Mouse (Mus musculus) small intestine, adult 2 months (tissue): ENCODE measurements around the gene Fam189a1.

Experiments used
- CTCF ChIP-seq: fragments of 200-500 bp; IDR thresholded peaks from 2 replicates; pipeline ENCODE4 v1.5.1; 2012; ENCODE audit warnings: low read depth, mild to moderate bottlenecking, control low read depth, inconsistent platforms, low read length, moderate library complexity, mixed read lengths; ENCODE audit not compliant: insufficient replicate concordance, insufficient read length; ENCODE audit errors: extremely low read depth
- POLR2A ChIP-seq: fragments of 200-500 bp; IDR thresholded peaks from 2 replicates; pipeline ENCODE4 v1.6.1; 2012; ENCODE audit warnings: low read depth, mild to moderate bottlenecking, control low read depth, inconsistent platforms, low read length, moderate library complexity

DNA sequence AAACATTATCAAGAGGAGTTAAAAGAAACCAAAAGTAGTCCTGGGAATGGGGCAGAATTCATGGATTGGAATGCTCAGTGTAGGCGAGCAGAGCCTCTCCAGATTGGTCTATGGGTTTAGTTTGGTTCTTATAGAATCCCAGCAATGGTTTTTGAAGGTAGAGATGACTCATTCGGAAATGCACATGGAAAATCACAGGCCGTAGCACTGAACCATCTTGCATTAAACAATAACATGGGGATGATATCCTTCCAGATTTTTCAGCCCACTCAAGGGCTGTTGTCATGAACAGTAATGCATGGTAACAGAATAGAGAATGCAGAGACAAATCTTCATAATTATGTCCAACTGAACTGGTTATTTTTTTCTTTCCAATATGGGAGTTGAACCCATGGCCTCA, 390.8 kb downstream of the Fam189a1 start:
- TF ChIP-seq CTCF: no peak
- no peak for TF ChIP-seq POLR2A
